Mouse (Mus musculus) left cerebral cortex, adult 6 months (tissue): ENCODE measurements around the gene Krt222. TPM values are rescaled to one million over a fixed set of nuclear protein-coding genes. Genes with fewer than 3 reads are reported as not detected.

Experiments
- long read RNA-seq, 2 experiments: library from polyadenylated mRNA; unstranded; transcript quantifications; one replicate each; pipeline ENCODE4 v2.0.0; 2019 to 2020
- polyA plus RNA-seq: library from polyadenylated mRNA; unstranded; fragments of <200 nt; fragmentation: Nextera tagmentation; gene quantifications from 2 replicates; pipeline ENCODE4 v1.2.3, GENCODE M21; 2021

Krt222 gene
- 16.5 and 18.7 TPM in 2 replicates for polyA plus RNA-seq
- long read RNA-seq, experiment 1, transcript Krt222-201 (6 exons, 2,042 nt) = minor isoform, 77 of 206 reads
- long read RNA-seq, experiment 1, transcript Krt222-202 (6 exons, 3,072 nt) = major isoform, 111 of 206 reads
- long read RNA-seq, experiment 1, partial matches to known transcripts = 2 of 206 reads
- long read RNA-seq, experiment 1, other reads (novel, unspliced or antisense) = 15 of 206 reads
- long read RNA-seq, experiment 2, transcript Krt222-202 (6 exons, 3,072 nt) = major isoform, 12 of 30 reads
- long read RNA-seq, experiment 2, transcript Krt222-201 (6 exons, 2,042 nt) = minor isoform, 7 of 30 reads
- long read RNA-seq, experiment 2, partial matches to known transcripts = 2 of 30 reads
- long read RNA-seq, experiment 2, other reads (novel, unspliced or antisense) = 9 of 30 reads

DNA sequence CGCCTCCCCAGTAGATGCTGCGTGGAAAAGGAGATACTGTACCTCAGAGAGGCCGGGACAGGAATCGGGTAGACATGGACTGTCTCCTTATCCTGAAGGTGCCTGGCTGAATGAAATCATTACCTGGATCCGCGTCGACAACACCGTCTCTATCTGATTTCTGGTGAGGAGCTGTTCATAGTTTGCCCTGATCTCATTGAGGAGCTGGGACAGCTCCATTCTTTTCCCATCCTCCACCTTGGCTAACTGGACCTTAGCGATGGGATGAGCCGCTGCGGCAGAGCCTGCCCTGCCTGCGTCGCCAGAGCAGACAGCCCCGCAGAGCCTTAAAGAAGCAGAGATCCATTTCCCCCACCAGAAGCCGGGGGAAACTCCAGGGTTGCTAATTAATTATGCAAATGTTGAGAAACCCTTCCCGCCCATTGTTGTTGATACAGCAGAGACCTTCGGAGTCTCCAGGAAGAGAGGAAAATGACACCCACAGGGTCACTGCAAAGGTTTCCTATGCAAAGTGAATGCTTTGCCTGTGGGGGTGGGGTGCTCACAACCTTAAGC is at the start of gene Krt222:
Gene Krt222, minus strand, starts transcription at position 266 of the 555 bp plus-strand sequence.

DNA sequence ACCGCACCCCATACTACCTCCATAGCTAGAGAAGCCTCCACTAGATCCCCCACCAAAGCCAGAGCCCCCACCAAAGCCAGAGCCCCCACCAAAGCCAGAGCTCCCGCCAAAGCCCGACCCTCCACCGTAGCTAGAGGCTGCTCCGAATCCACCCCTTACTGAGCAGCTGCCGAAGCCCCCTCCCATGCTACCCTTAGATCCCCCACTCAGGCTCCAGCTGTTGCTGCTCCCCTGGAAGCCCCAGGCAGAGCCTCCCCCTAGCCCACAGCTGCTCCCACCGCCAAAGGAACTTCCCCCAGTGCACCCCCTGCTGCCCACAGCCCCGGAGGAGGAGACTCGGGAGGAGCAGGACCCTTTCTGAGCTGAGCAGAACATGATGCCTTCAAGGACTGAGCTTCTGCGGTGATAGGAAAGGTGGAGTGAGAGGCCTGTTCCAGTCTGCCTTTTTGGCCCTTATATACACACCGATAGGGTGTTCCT is 41.0 kb upstream of the Krt222 start, which contains the start of gene Krt24:
Gene Krt24, minus strand, starts transcription at position 430 of the 480 bp plus-strand sequence.

DNA sequence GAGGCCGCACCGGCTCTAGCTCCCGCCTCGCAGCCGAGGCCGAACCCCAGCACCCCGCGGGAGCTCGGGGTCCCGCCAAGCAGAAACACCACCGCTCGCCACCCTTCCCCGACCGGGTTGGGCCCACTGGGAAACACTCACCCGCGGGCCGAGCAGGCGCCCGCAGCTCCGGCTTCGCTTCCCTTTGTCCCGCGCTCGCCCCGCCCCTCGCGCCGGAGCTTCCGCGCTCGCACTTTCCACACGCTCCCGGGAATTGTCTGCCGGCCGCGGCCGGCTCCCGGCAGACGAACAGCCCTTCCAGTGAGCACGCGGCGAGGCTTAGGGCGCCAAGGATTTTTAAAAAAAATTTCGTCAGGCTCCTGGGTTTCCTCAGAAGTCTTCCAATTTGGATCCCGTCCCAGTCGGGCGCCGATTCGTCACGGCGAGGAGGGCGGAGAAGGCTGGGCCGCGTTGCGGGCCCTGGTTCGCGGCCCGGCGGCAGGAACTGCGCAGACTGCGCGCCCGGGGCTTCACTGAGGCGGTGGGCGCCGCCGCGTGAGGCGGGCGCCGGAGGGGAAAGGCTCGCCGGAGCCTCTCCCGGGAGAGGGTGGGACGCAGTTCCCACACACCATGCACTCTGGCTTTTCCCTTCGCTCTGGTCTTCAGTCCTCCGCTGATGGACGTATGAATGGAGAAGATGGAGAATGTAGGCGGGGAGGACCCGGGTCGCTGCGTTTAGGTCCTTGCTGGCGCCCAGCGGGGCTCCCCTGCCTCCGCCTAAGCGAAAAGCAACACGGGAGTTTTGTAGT is 13.4 kb downstream of the Krt222 start, which contains the start of gene Smarce1:
Gene Smarce1, minus strand, starts transcription at position 757 of the 788 bp plus-strand sequence.

Other genes with a start within 250 kb of the Krt222 start
- gene Top2a, start 219.9 kb downstream of the Krt222 start, polyA plus RNA-seq = 0.59 and 0.89 TPM in 2 replicates
- gene Igfbp4, start 202.8 kb downstream of the Krt222 start, polyA plus RNA-seq = 95.6 and 116 TPM in 2 replicates
- 0.06 and 0.08 TPM in 2 replicates for gene Tns4, start 154.8 kb downstream of the Krt222 start, polyA plus RNA-seq
- 0.13 TPM in 1 of 2 replicates, not detected in the other for gene Ccr7, start 89.0 kb downstream of the Krt222 start, polyA plus RNA-seq
- gene Smarce1, start 13.1 kb downstream of the Krt222 start, polyA plus RNA-seq = 31.1 and 43.0 TPM in 2 replicates
- not detected in 2 replicates for gene Krt24, start 41.2 kb upstream of the Krt222 start, polyA plus RNA-seq
- gene Krt25, start 78.9 kb upstream of the Krt222 start, polyA plus RNA-seq = not detected in 2 replicates
- 0.05 TPM in 1 of 2 replicates, not detected in the other for gene Krt26, start 93.9 kb upstream of the Krt222 start, polyA plus RNA-seq
- not detected in 2 replicates for gene Krt27, start 107.0 kb upstream of the Krt222 start, polyA plus RNA-seq
- 0.13 and 0.16 TPM in 2 replicates for gene Krt28, start 130.8 kb upstream of the Krt222 start, polyA plus RNA-seq
- 39.1 and 40.8 TPM in 2 replicates for gene Krt10, start 145.3 kb upstream of the Krt222 start, polyA plus RNA-seq
- 21.1 and 24.0 TPM in 2 replicates for gene Krt12, start 178.2 kb upstream of the Krt222 start, polyA plus RNA-seq
- gene Krt20, start 194.1 kb upstream of the Krt222 start, polyA plus RNA-seq = 0.43 TPM in 1 of 2 replicates, not detected in the other
- gene Krt23, start 249.1 kb upstream of the Krt222 start, polyA plus RNA-seq = not detected in 2 replicates